Mouse (Mus musculus): ENCODE measurements at regions not wholly inside any gene's neighbourhood (a gene's known extent, or its start where the extent isn't known, plus 50 kb on each side); places are given as distances from the start of the nearest gene placed in this dataset.
"Not testable (repeated sequence)": the region's sequence is repeated elsewhere in the genome, so short reads cannot be mapped to it uniquely, and the experiment has no call there.

DNA sequence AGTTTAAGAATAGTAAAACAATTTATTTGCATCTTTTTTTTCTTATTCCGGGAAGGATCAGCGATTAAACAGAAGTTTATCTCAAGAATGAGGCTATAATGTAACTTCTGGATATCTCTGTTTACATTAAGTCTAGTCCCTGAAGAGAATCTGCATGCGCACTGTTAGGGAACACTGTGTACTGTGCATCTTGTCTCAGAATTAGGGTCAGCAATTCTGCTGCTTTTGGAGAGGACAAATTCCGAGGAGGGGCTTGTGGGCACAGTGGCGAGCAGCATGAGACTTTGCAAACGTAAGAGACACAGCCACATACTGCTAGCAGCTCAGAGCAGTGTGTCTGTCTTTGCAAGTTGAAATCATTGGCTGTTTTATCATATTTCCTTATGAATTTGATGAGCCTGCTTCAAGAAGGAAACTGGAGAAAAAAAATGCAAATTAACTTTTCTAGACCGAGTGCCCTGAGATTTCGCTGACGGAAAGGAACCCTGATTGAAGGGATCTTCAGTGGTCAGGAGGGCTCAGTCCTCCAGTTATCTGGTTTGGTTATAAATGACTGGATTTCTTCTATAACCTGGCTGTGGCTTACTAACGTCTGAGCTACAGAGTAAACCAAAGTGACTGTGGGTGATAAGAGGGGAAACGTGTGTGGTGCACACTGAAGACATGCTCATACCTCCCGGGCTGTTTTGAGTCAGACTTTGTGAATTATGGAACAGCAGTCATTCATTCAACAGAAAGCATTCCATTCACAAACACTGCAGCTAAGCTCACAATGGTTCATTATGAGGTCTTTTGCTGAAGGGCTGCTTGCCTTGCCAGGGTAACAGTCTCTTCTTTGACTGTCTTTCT lies 305.1 kb downstream of the Ets1 start:
- Histone ChIP-seq H3K4me3 (peak overlapping the region; percentile 8), H3ac (ENCODE audit: control insufficient read depth, insufficient read length) (no peak overlapping the region), H3K36me3 (ENCODE audit: control insufficient read depth, insufficient read depth) (no peaks in the 10 kb centered on the region), H3K79me2 (ENCODE audit: control insufficient read depth, insufficient read depth) (no peaks in the 10 kb centered on the region), H3K27me3 (ENCODE audit: control insufficient read depth, insufficient read depth, insufficient read length) (no peaks in the 10 kb centered on the region), H3K4me2 (ENCODE audit: low read depth) (peak overlapping the region; percentile 76)
- TF ChIP-seq MYOG (IDR thresholded peaks at IDR 0.05; ENCODE audit: control insufficient read depth in 1 of 3, insufficient read depth in 1 of 3, insufficient read length in 2 of 3, low read depth in 2 of 3) (no peak), REST (IDR thresholded peaks at IDR 0.05; ENCODE audit: insufficient read depth, insufficient read length) (no peak), POLR2AphosphoS2 (IDR thresholded peaks at IDR 0.05; ENCODE audit: insufficient read length, low read depth) (no peak), SRF (IDR thresholded peaks at IDR 0.05; ENCODE audit: control insufficient read depth, insufficient read length, low read depth) (no peak), CEBPB (IDR thresholded peaks at IDR 0.05; ENCODE audit: insufficient read depth, poor library complexity, severe bottlenecking) (no peak), MYOD1 (IDR thresholded peaks at IDR 0.05; ENCODE audit: control insufficient read depth in 1 of 3, insufficient read length in 2 of 3, low read depth in 2 of 3) (no peak), POLR2A (IDR thresholded peaks at IDR 0.05; ENCODE audit: insufficient read length, low read depth) (no peak), TCF3 (IDR thresholded peaks at IDR 0.05; ENCODE audit: insufficient read length, low read depth) (no peak), E2F4 (IDR thresholded peaks at IDR 0.05; ENCODE audit: insufficient read depth) (no peak), USF1 (IDR thresholded peaks at IDR 0.05; ENCODE audit: low read depth) (no peak), TCF12 (IDR thresholded peaks at IDR 0.05; ENCODE audit: insufficient read depth, poor library complexity, severe bottlenecking) (no peak)

- Histone ChIP-seq H3ac (ENCODE audit: control insufficient read depth, insufficient read length) (no peak overlapping the region), H3K4me3 (no peak overlapping the region), H3K79me2 (ENCODE audit: control insufficient read depth, insufficient read depth) (no peaks in the 10 kb centered on the region), H3K4me2 (ENCODE audit: low read depth) (no peak overlapping the region), H3K36me3 (ENCODE audit: control insufficient read depth, insufficient read depth) (no peaks in the 10 kb centered on the region), H3K27me3 (ENCODE audit: control insufficient read depth, insufficient read depth, insufficient read length) (no peaks in the 10 kb centered on the region)
- TF ChIP-seq TCF3 (IDR thresholded peaks at IDR 0.05; ENCODE audit: insufficient read length, low read depth) (no peak), USF1 (IDR thresholded peaks at IDR 0.05; ENCODE audit: low read depth) (no peak), REST (IDR thresholded peaks at IDR 0.05; ENCODE audit: insufficient read depth, insufficient read length) (no peak), POLR2A (IDR thresholded peaks at IDR 0.05; ENCODE audit: insufficient read length, low read depth) (no peak), POLR2AphosphoS2 (IDR thresholded peaks at IDR 0.05; ENCODE audit: insufficient read length, low read depth) (no peak), MAX (IDR thresholded peaks at IDR 0.05; ENCODE audit: low read depth) (no peak), TCF12 (IDR thresholded peaks at IDR 0.05; ENCODE audit: insufficient read depth, poor library complexity, severe bottlenecking) (no peak), E2F4 (IDR thresholded peaks at IDR 0.05; ENCODE audit: insufficient read depth) (no peak), SRF (IDR thresholded peaks at IDR 0.05; ENCODE audit: control insufficient read depth, insufficient read length, low read depth) (no peak), MYOG (IDR thresholded peaks at IDR 0.05; ENCODE audit: control insufficient read depth in 1 of 3, insufficient read depth in 1 of 3, insufficient read length in 2 of 3, low read depth in 2 of 3) (no peak), MYOD1 (IDR thresholded peaks at IDR 0.05; ENCODE audit: control insufficient read depth in 1 of 3, insufficient read length in 2 of 3, low read depth in 2 of 3) (no peak), CEBPB (IDR thresholded peaks at IDR 0.05; ENCODE audit: insufficient read depth, poor library complexity, severe bottlenecking) (no peak)
Observed at GRCm38 (mm10) chr9:32941768-32942030, 305.7 kb downstream of the Ets1 start.

DNA sequence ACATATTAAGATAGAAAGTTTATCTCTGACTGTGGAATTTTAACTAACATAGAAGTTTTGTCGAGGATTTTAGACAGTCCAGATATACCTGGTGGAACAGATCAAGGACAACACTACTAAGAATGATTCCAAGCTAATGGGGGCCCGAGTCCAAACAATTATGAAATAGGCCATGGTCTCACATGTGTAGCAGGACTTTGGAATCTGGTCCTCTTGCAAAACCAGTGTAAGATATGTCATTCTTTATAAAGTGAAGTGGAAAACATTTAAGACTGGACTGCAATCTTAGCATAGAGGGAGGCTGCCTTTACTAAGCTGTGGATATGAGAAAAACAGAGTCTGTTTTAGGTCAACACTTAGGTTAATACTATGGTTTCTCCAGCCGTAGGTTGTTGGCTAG lies 311.2 kb downstream of the Ets1 start:
- H3K36me3 ChIP-seq (ENCODE audit: control insufficient read depth, insufficient read depth): no peaks in the 10 kb centered on the region
- no peak overlapping the region for H3K4me2 ChIP-seq (ENCODE audit: low read depth)
- no peaks in the 10 kb centered on the region for H3K79me2 ChIP-seq (ENCODE audit: control insufficient read depth, insufficient read depth)
- H3K4me3 ChIP-seq: no peak overlapping the region
- TF ChIP-seq REST (IDR thresholded peaks at IDR 0.05; ENCODE audit: insufficient read depth, insufficient read length): no peak
- no peaks in the 10 kb centered on the region for H3K27me3 ChIP-seq (ENCODE audit: control insufficient read depth, insufficient read depth, insufficient read length)
- H3ac ChIP-seq (ENCODE audit: control insufficient read depth, insufficient read length): no peak overlapping the region

GRCm38 (mm10) chr9:32949036-32949435 lies 313.0 kb downstream of the Ets1 start:
- H3ac ChIP-seq (ENCODE audit: control insufficient read depth, insufficient read length): no peak overlapping the region
- no peak overlapping the region for H3K4me3 ChIP-seq
- TF ChIP-seq POLR2A (IDR thresholded peaks at IDR 0.05; ENCODE audit: insufficient read length, low read depth): no peak
- no peak for TF ChIP-seq TCF12 (IDR thresholded peaks at IDR 0.05; ENCODE audit: insufficient read depth, poor library complexity, severe bottlenecking)
- H3K36me3 ChIP-seq (ENCODE audit: control insufficient read depth, insufficient read depth): no peaks in the 10 kb centered on the region
- no peaks in the 10 kb centered on the region for H3K27me3 ChIP-seq (ENCODE audit: control insufficient read depth, insufficient read depth, insufficient read length)
- H3K79me2 ChIP-seq (ENCODE audit: control insufficient read depth, insufficient read depth): no peaks in the 10 kb centered on the region
- H3K4me2 ChIP-seq (ENCODE audit: low read depth): no peak overlapping the region

GRCm38 (mm10) chr9:32958716-32959115 lies 322.7 kb downstream of the Ets1 start:
- TF ChIP-seq USF1 (IDR thresholded peaks at IDR 0.05; ENCODE audit: low read depth) (no peak), SRF (IDR thresholded peaks at IDR 0.05; ENCODE audit: control insufficient read depth, insufficient read length, low read depth) (no peak), REST (IDR thresholded peaks at IDR 0.05; ENCODE audit: insufficient read depth, insufficient read length) (no peak), E2F4 (IDR thresholded peaks at IDR 0.05; ENCODE audit: insufficient read depth) (no peak), CEBPB (IDR thresholded peaks at IDR 0.05; ENCODE audit: insufficient read depth, poor library complexity, severe bottlenecking) (no peak), TCF3 (IDR thresholded peaks at IDR 0.05; ENCODE audit: insufficient read length, low read depth) (no peak), MYOG (IDR thresholded peaks at IDR 0.05; ENCODE audit: control insufficient read depth in 1 of 3, insufficient read depth in 1 of 3, insufficient read length in 2 of 3, low read depth in 2 of 3) (no peak), POLR2A (IDR thresholded peaks at IDR 0.05; ENCODE audit: insufficient read length, low read depth) (no peak), MAX (IDR thresholded peaks at IDR 0.05; ENCODE audit: low read depth) (no peak), MYOD1 (IDR thresholded peaks at IDR 0.05; ENCODE audit: control insufficient read depth in 1 of 3, insufficient read length in 2 of 3, low read depth in 2 of 3) (no peak), POLR2AphosphoS2 (IDR thresholded peaks at IDR 0.05; ENCODE audit: insufficient read length, low read depth) (no peak), TCF12 (IDR thresholded peaks at IDR 0.05; ENCODE audit: insufficient read depth, poor library complexity, severe bottlenecking) (no peak)
- Histone ChIP-seq H3K4me2 (ENCODE audit: low read depth) (no peak overlapping the region), H3K36me3 (ENCODE audit: control insufficient read depth, insufficient read depth) (no peaks in the 10 kb centered on the region), H3K27me3 (ENCODE audit: control insufficient read depth, insufficient read depth, insufficient read length) (no peaks in the 10 kb centered on the region), H3K4me3 (no peak overlapping the region), H3ac (ENCODE audit: control insufficient read depth, insufficient read length) (no peak overlapping the region), H3K79me2 (ENCODE audit: control insufficient read depth, insufficient read depth) (no peaks in the 10 kb centered on the region)

DNA sequence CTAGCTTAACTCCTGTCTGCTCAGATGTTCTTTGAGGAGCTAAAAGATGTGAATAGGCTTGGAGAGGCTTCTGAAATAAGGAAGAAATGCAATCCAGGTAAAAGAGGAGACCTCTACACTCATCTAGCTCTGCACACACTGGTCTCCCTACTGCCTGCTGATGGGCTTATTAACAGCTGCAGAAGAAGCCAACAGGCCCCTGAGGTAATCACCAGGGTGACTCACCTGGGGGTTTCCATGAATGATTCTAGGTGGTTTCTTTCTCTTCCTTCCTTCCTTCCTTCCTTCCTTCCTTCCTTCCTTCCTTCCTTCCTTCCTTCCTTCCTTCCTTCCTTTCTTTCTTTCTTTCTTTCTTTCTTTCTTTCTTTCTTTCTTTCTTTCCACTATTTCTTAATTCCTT lies 323.4 kb downstream of the Ets1 start:
- H3K4me2 ChIP-seq (ENCODE audit: low read depth); H3K27me3 ChIP-seq (ENCODE audit: control insufficient read depth, insufficient read depth, insufficient read length); H3ac ChIP-seq (ENCODE audit: control insufficient read depth, insufficient read length); H3K36me3 ChIP-seq (ENCODE audit: control insufficient read depth, insufficient read depth); H3K79me2 ChIP-seq (ENCODE audit: control insufficient read depth, insufficient read depth); H3K4me3 ChIP-seq: not testable (repeated sequence)
